Comparison of ENCODE assay signal across 8 mouse cellular contexts in the genomic region with DNA sequence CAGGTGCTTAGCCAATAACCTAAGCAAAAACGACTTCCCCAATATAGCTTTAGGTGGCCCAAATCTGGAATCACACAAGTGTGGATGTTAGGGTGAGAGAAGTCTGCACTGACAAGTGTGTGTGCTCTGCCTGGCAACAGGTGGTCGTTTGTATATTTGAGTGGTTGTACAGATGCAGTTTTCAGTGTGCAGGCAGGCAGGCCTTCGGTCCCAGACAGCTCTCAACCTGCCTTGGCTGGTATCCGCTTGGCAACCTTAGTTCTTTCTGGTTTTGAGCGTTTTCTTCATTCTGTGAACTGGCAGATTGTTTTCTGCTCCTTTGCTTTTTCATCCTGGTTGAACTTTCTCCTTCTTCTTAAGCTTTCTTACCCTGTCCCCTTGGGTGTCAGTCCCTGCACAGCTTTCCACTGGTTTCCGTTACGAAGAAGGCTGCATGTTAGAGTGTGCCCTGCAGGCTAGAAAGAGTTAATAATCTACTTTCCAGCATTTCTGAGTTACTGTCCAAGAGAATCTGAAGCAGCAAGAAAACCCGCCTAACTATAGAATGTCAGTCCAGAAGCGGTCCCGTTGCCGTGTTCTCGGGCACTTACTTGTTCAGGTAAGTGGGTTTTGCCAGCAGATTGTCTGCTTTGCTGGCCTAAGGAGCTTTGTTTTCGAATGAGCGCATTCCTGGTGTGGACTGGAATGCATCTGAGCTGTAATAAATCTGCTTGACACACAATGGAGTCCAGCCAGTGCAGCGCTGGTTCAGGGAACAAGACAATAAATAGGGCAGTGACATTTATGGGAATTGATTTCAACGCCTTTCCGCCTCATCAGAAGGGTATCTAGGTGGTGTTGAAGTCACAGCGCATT.
DNase-seq lines count a peak whose midpoint lies in the region; ATAC-seq and TF ChIP-seq lines count a peak whose summit lies in the region.

No protein-coding gene starts in this region.

- no peaks in the 10 kb centered on the region for H3K36me3 ChIP-seq in kidney, embryonic 14.5 days (ENCODE audit: control insufficient read depth, insufficient read depth, low read length)
- H3K36me3 ChIP-seq in midbrain, embryonic 11.5 days (ENCODE audit: control insufficient read depth, insufficient read depth, low read length), result no peaks in the 10 kb centered on the region

- H3K9me3 ChIP-seq in kidney, embryonic 14.5 days (ENCODE audit: control insufficient read depth, low read length), result no peaks in the 10 kb centered on the region
- no peaks in the 10 kb centered on the region for H3K9me3 ChIP-seq in midbrain, embryonic 11.5 days (ENCODE audit: control insufficient read depth, low read length)

- H3K4me2 ChIP-seq in kidney, embryonic 14.5 days (replicated peaks; ENCODE audit: low read depth, low read length), result peak overlapping the region; percentile 41
- H3K4me2 ChIP-seq in midbrain, embryonic 11.5 days, result peak overlapping the region; percentile 15; the same call in 1 of the 2 replicates

- peak; percentile 66 for DNase-seq in urinary bladder, postnatal 14 days (ENCODE audit: low spot score)
- no peak for DNase-seq in urinary bladder, adult 2 months (ENCODE audit: low spot score)
- peak; percentile 14 for DNase-seq in heart, adult 8-10 months (ENCODE audit: low spot score)
- peak; percentile 88 for DNase-seq in midbrain, embryonic 11.5 days (ENCODE audit: low spot score, missing footprints)
- DNase-seq in MN1 (ENCODE audit: low spot score), result no peak
- no peak for DNase-seq in cerebellum, adult 2 months

- peak overlapping the region; percentile 18; the same call in 1 of the 2 replicates for H3K4me3 ChIP-seq in kidney, embryonic 14.5 days (ENCODE audit: low read length)
- no peak overlapping the region for H3K4me3 ChIP-seq in midbrain, embryonic 11.5 days (ENCODE audit: low read depth, low read length)
- H3K4me3 ChIP-seq in cerebellum, adult 2 months (replicated peaks; ENCODE audit: insufficient read depth, low read depth, low read length), result no peak overlapping the region

- ATAC-seq in kidney, embryonic 14.5 days (ENCODE audit: low FRiP score, low TSS enrichment), result peak; percentile 89
- ATAC-seq in midbrain, embryonic 11.5 days (ENCODE audit: low FRiP score), result no peak
- ATAC-seq in activated CD4-positive, CD25-positive, alpha-beta regulatory T cell, adult 4 months, result no peak

- WGBS in kidney, embryonic 14.5 days, result 20% methylated on average over 18 of the region's 18 CpGs
- 50% methylated on average over 18 of the region's 18 CpGs for WGBS in midbrain, embryonic 11.5 days
- WGBS in cerebellum, adult 2 months, result 20% methylated on average over 18 of the region's 18 CpGs

- H3K27ac ChIP-seq in kidney, embryonic 14.5 days (ENCODE audit: low read depth, low read length), result peak overlapping the region; percentile 77; the same call in 1 of the 2 replicates
- 0 out of 2 replicates have a peak overlapping the region, but pooled peaks have one; percentile 1 for H3K27ac ChIP-seq in midbrain, embryonic 11.5 days (ENCODE audit: low read depth, low read length)
- no peak overlapping the region for H3K27ac ChIP-seq in cerebellum, adult 2 months (ENCODE audit: insufficient read depth, low read length)

- H3K4me1 ChIP-seq in kidney, embryonic 14.5 days (ENCODE audit: control insufficient read depth, insufficient read depth, low read length), result peaks cover 25% of the 10 kb centered on the region
- peaks cover 19% of the 10 kb centered on the region for H3K4me1 ChIP-seq in midbrain, embryonic 11.5 days (ENCODE audit: control insufficient read depth, insufficient read depth, low read length)
- H3K4me1 ChIP-seq in cerebellum, adult 2 months (ENCODE audit: control insufficient read depth, insufficient read depth, low read length), result no peaks in the 10 kb centered on the region

- no peak for TF ChIP-seq POLR2A in cerebellum, adult 2 months (IDR thresholded peaks at IDR 0.05; ENCODE audit: borderline replicate concordance, insufficient read depth, low read length)

- no peak for TF ChIP-seq CTCF in cerebellum, adult 2 months (IDR thresholded peaks at IDR 0.05; ENCODE audit: borderline replicate concordance, insufficient read depth, low read depth, low read length)

- no peaks in the 10 kb centered on the region for H3K27me3 ChIP-seq in kidney, embryonic 14.5 days (ENCODE audit: control insufficient read depth, insufficient read depth, low read length)
- peaks cover 37% of the 10 kb centered on the region for H3K27me3 ChIP-seq in midbrain, embryonic 11.5 days (ENCODE audit: control insufficient read depth, insufficient read depth, low read length)
- no peaks in the 10 kb centered on the region for H3K27me3 ChIP-seq in cerebellum, adult 2 months (ENCODE audit: control insufficient read depth, insufficient read depth, low read length)

- peak overlapping the region; percentile 37; the same call in 1 of the 2 replicates for H3K9ac ChIP-seq in kidney, embryonic 14.5 days (ENCODE audit: low read depth, low read length)
- no peak overlapping the region; the same call in 1 of the 2 replicates for H3K9ac ChIP-seq in midbrain, embryonic 11.5 days (ENCODE audit: low read length)

Comparison
In these comparisons a context has a peak if more than half of its experiments do, and no peak if none do; other contexts are left out.
1. DNase-seq: peak in urinary bladder, postnatal 14 days (single experiment), heart, adult 8-10 months (single experiment) and midbrain, embryonic 11.5 days (single experiment); none in urinary bladder, adult 2 months (single experiment), MN1 (single experiment) and cerebellum, adult 2 months (0 of 2).